Mouse (Mus musculus) thymus, adult 2 months (tissue): ENCODE results near the gene Map2k2.

Experiments used
- CTCF ChIP-seq: fragments of 200-500 bp; IDR thresholded peaks from 2 replicates; pipeline ENCODE4 v1.5.1; 2012; ENCODE audit warnings: mild to moderate bottlenecking, control low read depth, low read length, moderate library complexity, borderline replicate concordance; ENCODE audit not compliant: control insufficient read depth, poor library complexity, insufficient read depth; ENCODE audit errors: extremely low read depth
- POLR2A ChIP-seq: fragments of 200-500 bp; IDR thresholded peaks from 2 replicates; pipeline ENCODE4 v1.6.1; 2012; ENCODE audit warnings: mild to moderate bottlenecking, low read length, control low read depth, moderate library complexity; ENCODE audit not compliant: control insufficient read depth, poor library complexity, insufficient read depth; ENCODE audit errors: extremely low read depth

DNA sequence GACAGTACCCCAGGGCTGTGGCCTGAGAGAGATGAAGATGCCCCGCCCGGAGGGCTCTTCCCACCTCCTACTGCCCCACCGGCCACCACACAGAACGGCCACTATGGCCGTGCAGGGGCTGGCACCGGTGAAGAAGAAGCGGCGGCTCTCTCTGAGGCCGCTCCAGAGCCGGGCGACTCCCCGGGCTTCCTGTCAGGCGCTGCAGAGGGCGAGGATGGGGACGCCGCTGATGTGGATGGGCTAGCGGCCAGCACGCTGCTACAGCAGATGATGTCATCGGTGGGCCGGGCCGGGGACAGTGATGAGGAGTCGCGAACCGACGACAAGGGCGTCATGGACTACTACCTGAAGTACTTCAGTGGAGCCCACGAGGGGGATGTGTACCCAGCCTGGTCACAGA, 39.0 kb downstream of the Map2k2 start:
- TF ChIP-seq CTCF, result no peak
- TF ChIP-seq POLR2A, result no peak
